Mouse (Mus musculus) heart, embryonic 14.5 days (tissue): ENCODE data around the gene Slc23a2. TPM values are rescaled to one million over a fixed set of nuclear protein-coding genes. Genes with fewer than 3 reads are reported as not detected.

Source experiments
- ATAC-seq: fragments of 200-750 bp; cut with Nextera tagmentation; 2 replicates; pipeline ENCODE4 v1.8.0; 2017; ENCODE audit warnings: low read depth, moderate TSS enrichment; ENCODE audit not compliant: insufficient number of reproducible peaks, insufficient read depth, low FRiP score
- H3K27ac ChIP-seq, 2 experiments: fragments of 200-500 bp in 1 of 2; fragments of 300-500 bp in 1 of 2; sonication (generic) in 1 of 2; replicated peaks in 1 of 2; 2 replicates each; pipeline ENCODE4 v1.5.1; 2012 to 2014; ENCODE audit warnings: low read depth in 2 of 2, low read length in 2 of 2, control low read depth in 1 of 2, mild to moderate bottlenecking in 1 of 2, mixed read lengths in 1 of 2; ENCODE audit not compliant: control insufficient read depth in 1 of 2, insufficient read depth in 1 of 2
- H3K27me3 ChIP-seq: fragments of 300-500 bp; sonication (generic); 2 replicates; pipeline ENCODE4 v1.6.1; 2014; ENCODE audit warnings: mild to moderate bottlenecking, low read length, control low read depth; ENCODE audit not compliant: control insufficient read depth, insufficient read depth
- H3K36me3 ChIP-seq: fragments of 300-500 bp; sonication (generic); 2 replicates; pipeline ENCODE4 v1.6.1; 2014; ENCODE audit warnings: mild to moderate bottlenecking, control low read depth, low read length, mixed read lengths; ENCODE audit not compliant: control insufficient read depth, insufficient read depth
- H3K4me1 ChIP-seq, 2 experiments: fragments of 200-500 bp in 1 of 2; fragments of 300-500 bp in 1 of 2; sonication (generic) in 1 of 2; 2 replicates each; pipeline ENCODE4 v1.6.1; 2012 to 2014; ENCODE audit warnings: low read length in 2 of 2, control low read depth in 1 of 2, mixed read lengths in 1 of 2; ENCODE audit not compliant: control insufficient read depth in 2 of 2, insufficient read depth in 2 of 2
- H3K4me2 ChIP-seq: fragments of 300-500 bp; sonication (generic); 2 replicates; pipeline ENCODE4 v1.6.1; 2014; ENCODE audit warnings: mild to moderate bottlenecking, low read length
- H3K4me3 ChIP-seq, 2 experiments: fragments of 200-500 bp in 1 of 2; fragments of 300-500 bp in 1 of 2; sonication (generic) in 1 of 2; 2 replicates each; pipeline ENCODE4 v1.5.1; 2012 to 2014; ENCODE audit warnings: low read length in 2 of 2, mild to moderate bottlenecking in 2 of 2, control low read depth in 1 of 2, low read depth in 1 of 2, moderate library complexity in 1 of 2; ENCODE audit not compliant: control insufficient read depth in 1 of 2, insufficient read depth in 1 of 2
- H3K9ac ChIP-seq: fragments of 300-500 bp; sonication (generic); 2 replicates; pipeline ENCODE4 v1.6.1; 2014; ENCODE audit warnings: mild to moderate bottlenecking, low read length
- H3K9me3 ChIP-seq: fragments of 300-500 bp; sonication (generic); 2 replicates; pipeline ENCODE4 v1.6.1; 2016; ENCODE audit warnings: low read length, control low read depth; ENCODE audit not compliant: control insufficient read depth
- WGBS: fragments of 180-500 bp; shearing (Covaris S2); extraction: QIAGEN DNeasy Blood & Tissue Kit; methylation state at CpG from one replicate; pipeline ENCODE4 v1.1.7; 2014; 5-methylcytosine and 5-hydroxymethylcytosine counted together
- polyA plus RNA-seq: library from polyadenylated mRNA; unstranded; fragments of >200 nt; fragmentation: Nextera tagmentation; extraction: Ambion mirVana; gene quantifications from 2 replicates; pipeline ENCODE4 v1.2.1, GENCODE M21; 2014

The Slc23a2 gene
- polyA plus RNA-seq, 1 experiment from 2014 or later, result 10.9 TPM

DNA sequence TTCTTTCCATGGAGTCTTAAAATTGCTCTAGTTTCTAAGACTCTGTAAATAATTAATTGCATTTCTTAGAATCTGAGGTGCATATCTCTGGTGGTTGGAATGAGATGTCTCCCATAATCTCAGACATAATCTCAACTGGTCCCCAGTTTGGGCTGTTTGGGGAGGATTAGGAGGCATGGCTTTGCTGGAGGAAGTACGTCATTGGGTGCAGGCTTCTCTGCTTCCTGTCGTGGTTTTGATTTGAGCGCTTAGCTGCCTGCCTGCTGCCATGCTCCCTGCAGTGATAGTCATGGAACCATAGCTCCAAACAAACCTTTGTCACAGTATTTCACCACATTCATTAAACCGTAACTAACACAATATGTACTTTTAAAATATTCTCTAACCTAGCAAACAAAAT, 53.2 kb downstream of the Slc23a2 start:
- Histone ChIP-seq H3K4me1 (peaks cover 7 to 11% of the 10 kb centered on the region in 2 experiments; a peak in 3 of 4 replicates), H3K36me3 (peaks cover 32% of the 10 kb centered on the region), H3K9ac (no peak overlapping the region), H3K27me3 (no peaks in the 10 kb centered on the region), H3K27ac (no peak overlapping the region), H3K9me3 (no peaks in the 10 kb centered on the region), H3K4me2 (no peak overlapping the region), H3K4me3 (no peak overlapping the region)
- ATAC-seq, result no peak
- WGBS, result 69% methylated on average over 4 of the region's 4 CpGs

DNA sequence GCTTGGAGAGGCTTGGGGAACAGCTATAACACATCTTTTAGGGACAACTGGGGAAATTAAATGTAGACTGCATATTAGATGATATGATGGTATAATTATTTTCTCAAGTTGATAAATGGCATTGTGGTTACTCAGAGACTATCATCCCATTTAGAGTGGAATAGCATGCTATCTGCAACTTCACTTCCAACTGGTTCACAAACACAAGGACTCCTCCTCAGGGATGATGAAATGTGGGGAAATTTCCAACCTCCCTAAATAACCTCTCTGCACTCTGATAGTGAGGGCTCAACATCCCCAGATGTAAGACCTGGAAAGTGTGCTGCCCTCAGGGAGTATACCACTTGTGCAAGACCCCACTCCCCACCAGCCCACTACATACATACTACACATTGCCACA, 60.1 kb downstream of the Slc23a2 start:
- Histone ChIP-seq H3K9ac (no peak overlapping the region), H3K4me3 (no peak overlapping the region), H3K36me3 (peaks cover 32% of the 10 kb centered on the region), H3K4me2 (no peak overlapping the region), H3K27ac (no peak overlapping the region), H3K4me1 (peaks cover 5 to 8% of the 10 kb centered on the region in 2 experiments), H3K9me3 (no peaks in the 10 kb centered on the region), H3K27me3 (no peaks in the 10 kb centered on the region)
- ATAC-seq, result no peak

DNA sequence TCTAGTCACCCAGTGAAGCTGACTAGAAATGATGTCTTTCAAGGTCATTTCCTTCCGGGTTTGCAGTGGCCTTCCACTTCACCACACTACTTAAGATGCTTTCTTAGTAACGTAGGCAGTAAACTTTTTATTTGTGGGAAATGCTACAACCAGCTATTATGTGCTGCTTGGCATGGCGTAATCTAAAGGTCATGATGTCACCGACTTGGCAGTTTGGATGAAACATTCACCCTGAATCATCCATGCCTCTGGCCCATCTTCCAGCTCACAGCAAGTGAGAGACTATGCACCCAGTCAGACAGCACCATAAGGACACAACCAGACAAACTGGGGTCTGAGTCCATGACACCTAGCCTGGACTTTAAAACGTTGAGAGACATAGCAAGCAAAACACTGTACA, 60.5 kb downstream of the Slc23a2 start:
- no peak overlapping the region for H3K4me3 ChIP-seq
- peaks cover 29% of the 10 kb centered on the region for H3K36me3 ChIP-seq
- H3K27me3 ChIP-seq, result no peaks in the 10 kb centered on the region
- H3K27ac ChIP-seq, result no peak overlapping the region
- no peak for ATAC-seq
- peaks cover 7 to 12% of the 10 kb centered on the region in 2 experiments for H3K4me1 ChIP-seq
- no peaks in the 10 kb centered on the region for H3K9me3 ChIP-seq
- no peak overlapping the region for H3K9ac ChIP-seq
- 80% methylated on average over 5 of the region's 5 CpGs for WGBS
- H3K4me2 ChIP-seq, result no peak overlapping the region

DNA sequence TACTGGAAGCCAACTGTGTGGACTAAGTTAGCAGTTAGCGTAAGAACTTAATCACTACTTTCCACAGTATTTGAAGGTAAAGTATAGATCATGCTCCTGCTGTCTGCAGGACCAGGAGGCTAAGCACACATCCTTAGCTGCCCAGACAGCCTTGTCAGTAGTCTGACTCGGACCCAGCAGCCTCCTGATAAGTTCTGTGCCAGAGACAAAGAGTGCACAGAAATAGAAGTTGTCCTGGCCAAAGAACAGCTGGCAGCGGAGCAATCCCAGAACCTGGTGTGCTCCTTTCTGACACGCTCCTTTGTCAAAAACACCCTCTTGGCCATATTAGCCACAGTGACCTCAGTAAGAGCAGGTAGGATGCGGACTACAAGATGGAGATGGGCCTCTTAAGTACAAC, 65.8 kb downstream of the Slc23a2 start:
- H3K9ac ChIP-seq, result no peak overlapping the region
- peak overlapping the region; percentile 80 to 81 for H3K27ac ChIP-seq
- WGBS, result 21% methylated on average over 5 of the region's 5 CpGs
- peaks cover 16% of the 10 kb centered on the region for H3K36me3 ChIP-seq
- ATAC-seq, result peak; percentile 87
- no peaks in the 10 kb centered on the region for H3K9me3 ChIP-seq
- peaks cover 21 to 41% of the 10 kb centered on the region in 2 experiments for H3K4me1 ChIP-seq
- H3K4me3 ChIP-seq, result no peak overlapping the region
- no peaks in the 10 kb centered on the region for H3K27me3 ChIP-seq
- peak overlapping the region; percentile 26; the same call in 1 of the 2 replicates for H3K4me2 ChIP-seq

DNA sequence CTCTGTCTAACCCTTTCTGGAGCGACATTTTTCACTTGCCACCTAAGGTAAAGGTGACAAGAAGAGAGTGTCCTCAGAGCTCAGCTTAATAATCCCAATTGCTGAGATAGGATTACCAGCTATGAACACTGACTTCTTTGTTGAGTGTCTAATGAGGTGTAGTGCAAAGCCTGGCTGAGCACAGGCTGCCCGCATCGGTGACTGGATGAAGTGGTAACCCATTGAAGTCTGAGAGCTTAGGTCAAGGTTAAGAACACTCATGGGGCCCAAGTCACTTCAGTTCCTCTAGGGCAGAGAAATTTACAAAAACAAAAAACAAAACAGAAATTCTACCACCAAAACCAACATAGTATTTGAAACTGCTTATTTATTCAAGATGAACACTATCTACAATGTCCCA, 71.9 kb downstream of the Slc23a2 start:
- H3K9ac ChIP-seq, result no peak overlapping the region
- H3K27me3 ChIP-seq, result no peaks in the 10 kb centered on the region
- H3K36me3 ChIP-seq, result peaks cover 44% of the 10 kb centered on the region
- no peak overlapping the region for H3K4me3 ChIP-seq
- H3K4me1 ChIP-seq, result peaks cover 8 to 17% of the 10 kb centered on the region in 2 experiments
- H3K4me2 ChIP-seq, result no peak overlapping the region
- 79% methylated on average over 3 of the region's 3 CpGs for WGBS
- no peak overlapping the region for H3K27ac ChIP-seq
- ATAC-seq, result no peak
- no peaks in the 10 kb centered on the region for H3K9me3 ChIP-seq

DNA sequence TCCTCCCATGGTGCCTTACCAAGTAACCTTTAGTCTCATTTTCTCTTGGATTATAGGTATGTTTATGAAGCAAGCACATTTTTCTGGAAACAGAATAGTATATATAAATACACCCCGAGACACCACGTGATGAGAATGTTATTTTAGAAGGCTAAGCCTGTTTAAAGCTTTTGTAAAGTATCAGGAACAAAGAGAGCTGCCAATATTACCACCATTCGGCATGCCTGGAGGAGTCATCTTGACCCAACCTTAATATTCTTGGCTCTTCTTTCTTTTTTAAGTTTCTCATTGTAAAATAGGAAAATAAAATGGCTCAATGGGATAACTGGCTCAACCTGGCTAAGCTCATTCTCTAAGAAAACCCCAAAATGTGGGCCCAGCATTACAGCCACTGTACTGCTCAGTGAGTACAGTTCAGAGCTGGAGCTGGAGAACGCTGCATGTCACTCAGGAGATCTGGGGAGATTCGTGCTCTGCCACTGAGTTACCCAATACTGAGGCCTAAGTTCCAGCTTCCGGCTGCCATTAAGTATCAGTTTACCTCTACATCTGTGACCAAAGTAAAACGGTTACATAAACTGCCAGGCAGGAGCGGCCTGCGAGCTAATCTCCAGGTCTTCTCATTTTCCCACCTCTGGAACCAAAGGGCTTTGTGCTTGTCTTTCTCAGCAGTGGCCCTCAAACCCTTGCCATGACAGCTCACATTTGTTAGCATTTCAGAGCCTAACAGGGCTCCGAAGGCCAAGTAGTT, 74.7 kb downstream of the Slc23a2 start:
- no peaks in the 10 kb centered on the region for H3K27me3 ChIP-seq
- no peaks in the 10 kb centered on the region for H3K9me3 ChIP-seq
- no peak for ATAC-seq
- H3K4me2 ChIP-seq, result no peak overlapping the region
- H3K4me3 ChIP-seq, result no peak overlapping the region
- H3K27ac ChIP-seq, result no peak overlapping the region
- no peak overlapping the region for H3K9ac ChIP-seq
- peaks cover 47% of the 10 kb centered on the region for H3K36me3 ChIP-seq
- WGBS, result 85% methylated on average over 10 of the region's 10 CpGs
- H3K4me1 ChIP-seq, result no peaks in the 10 kb centered on the region

DNA sequence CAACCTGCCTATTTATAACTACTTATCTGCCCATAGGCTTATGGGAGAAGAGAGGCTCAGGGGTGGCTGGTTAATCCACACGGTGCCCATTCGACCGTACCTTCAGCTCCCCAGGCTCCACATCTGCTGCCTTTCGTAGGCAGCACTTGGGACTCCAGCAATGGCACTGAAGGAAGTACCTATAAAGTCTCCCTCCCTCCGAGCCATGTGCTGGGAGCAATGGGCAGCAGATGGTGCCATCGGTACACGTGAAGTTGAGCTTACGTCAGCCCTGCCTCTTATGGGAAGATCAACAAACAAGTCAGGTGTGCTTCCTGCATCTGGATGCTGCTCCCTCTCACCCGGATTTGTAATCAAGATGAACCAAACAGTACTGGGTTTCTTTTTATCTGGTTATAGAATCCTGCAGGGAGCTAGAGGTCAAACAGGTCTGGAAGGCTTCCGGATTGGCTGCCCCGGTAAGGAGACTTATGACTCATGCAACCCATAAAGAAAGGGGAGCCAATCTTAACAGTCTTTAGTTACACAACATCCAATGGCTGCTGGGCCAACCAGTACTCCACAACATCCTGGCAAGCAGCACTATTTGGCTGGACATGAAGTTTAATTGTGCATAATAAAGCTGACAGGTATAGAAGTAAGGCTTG, 80.6 kb downstream of the Slc23a2 start:
- WGBS, result 47% methylated on average over 11 of the region's 11 CpGs
- no peak for ATAC-seq
- Histone ChIP-seq H3K9me3 (no peaks in the 10 kb centered on the region), H3K27ac (peak overlapping the region in 1 of 2 experiments; percentile 45; a peak in 2 of 4 replicates), H3K27me3 (no peaks in the 10 kb centered on the region), H3K9ac (no peak overlapping the region), H3K36me3 (peaks cover 43% of the 10 kb centered on the region), H3K4me1 (peaks cover 7 to 13% of the 10 kb centered on the region in 2 experiments), H3K4me3 (no peak overlapping the region), H3K4me2 (no peak overlapping the region)
